Mouse (Mus musculus): Measurements from ENCODE around the gene Ablim2. TPM values are rescaled to one million over a fixed set of nuclear protein-coding genes. Genes with fewer than 3 reads are reported as not detected.

Ablim2 gene
- polyA plus RNA-seq, 1 experiment from 2014 or later = 2.5 TPM

- H3K27ac ChIP-seq (ENCODE audit: low read depth, low read length) = no peak overlapping the region
- no peaks in the 10 kb centered on the region for H3K9me3 ChIP-seq (ENCODE audit: control insufficient read depth, low read length)
- H3K9ac ChIP-seq (ENCODE audit: low read depth, low read length) = no peak overlapping the region
- no peaks in the 10 kb centered on the region for H3K36me3 ChIP-seq (ENCODE audit: control insufficient read depth, insufficient read depth, low read length)
- H3K4me2 ChIP-seq (replicated peaks; ENCODE audit: low read depth, low read length) = no peak overlapping the region
- H3K4me1 ChIP-seq (ENCODE audit: control insufficient read depth, insufficient read depth, low read length) = peaks cover 10% of the 10 kb centered on the region
- H3K4me3 ChIP-seq (ENCODE audit: low read length) = no peak overlapping the region
- ATAC-seq (ENCODE audit: low FRiP score, low TSS enrichment) = no peak
- H3K27me3 ChIP-seq (ENCODE audit: control insufficient read depth, insufficient read depth, low read length) = no peaks in the 10 kb centered on the region
- whole genome bisulfite sequencing = 51% methylated on average over 14 of the region's 14 CpGs
These were observed 13.4 kb downstream of the Ablim2 start for GRCm38 (mm10) chr5:35770891-35771663.

- no peaks in the 10 kb centered on the region for H3K9me3 ChIP-seq (ENCODE audit: control insufficient read depth, low read length)
- H3K36me3 ChIP-seq (ENCODE audit: control insufficient read depth, insufficient read depth, low read length) = no peaks in the 10 kb centered on the region
- H3K4me3 ChIP-seq (ENCODE audit: low read length) = no peak overlapping the region
- peaks cover 10% of the 10 kb centered on the region for H3K4me1 ChIP-seq (ENCODE audit: control insufficient read depth, insufficient read depth, low read length)
- H3K9ac ChIP-seq (ENCODE audit: low read depth, low read length) = no peak overlapping the region
- no peak overlapping the region for H3K4me2 ChIP-seq (replicated peaks; ENCODE audit: low read depth, low read length)
- WGBS = 44% methylated on average over 13 of the region's 13 CpGs
- H3K27me3 ChIP-seq (ENCODE audit: control insufficient read depth, insufficient read depth, low read length) = no peaks in the 10 kb centered on the region
- H3K27ac ChIP-seq (ENCODE audit: low read depth, low read length) = no peak overlapping the region
- ATAC-seq (ENCODE audit: low FRiP score, low TSS enrichment) = peak; percentile 25
These were observed 15.8 kb downstream of the Ablim2 start for GRCm38 (mm10) chr5:35773274-35774136.

- peaks cover 10% of the 10 kb centered on the region for H3K4me1 ChIP-seq (ENCODE audit: control insufficient read depth, insufficient read depth, low read length)
- 10% methylated on average over 6 of the region's 6 CpGs for WGBS
- H3K9ac ChIP-seq (ENCODE audit: low read depth, low read length) = no peak overlapping the region
- no peak overlapping the region for H3K27ac ChIP-seq (ENCODE audit: low read depth, low read length)
- no peaks in the 10 kb centered on the region for H3K9me3 ChIP-seq (ENCODE audit: control insufficient read depth, low read length)
- no peak overlapping the region for H3K4me3 ChIP-seq (ENCODE audit: low read length)
- H3K4me2 ChIP-seq (replicated peaks; ENCODE audit: low read depth, low read length) = no peak overlapping the region
- H3K27me3 ChIP-seq (ENCODE audit: control insufficient read depth, insufficient read depth, low read length) = no peaks in the 10 kb centered on the region
- ATAC-seq (ENCODE audit: low FRiP score, low TSS enrichment) = peak; percentile 66
- no peaks in the 10 kb centered on the region for H3K36me3 ChIP-seq (ENCODE audit: control insufficient read depth, insufficient read depth, low read length)
These were observed 16.4 kb downstream of the Ablim2 start for GRCm38 (mm10) chr5:35774137-35774424.

GRCm38 (mm10) chr5:35781116-35781515 is 23.4 kb downstream of the Ablim2 start:
- H3K9ac ChIP-seq (ENCODE audit: low read depth, low read length) = no peak overlapping the region
- 0 out of 2 replicates have a peak, but pooled peaks cover 3% of the 10 kb centered on the region for H3K9me3 ChIP-seq (ENCODE audit: control insufficient read depth, low read length)
- H3K36me3 ChIP-seq (ENCODE audit: control insufficient read depth, insufficient read depth, low read length) = no peaks in the 10 kb centered on the region
- no peak overlapping the region for H3K4me3 ChIP-seq (ENCODE audit: low read length)
- no peak overlapping the region for H3K27ac ChIP-seq (ENCODE audit: low read depth, low read length)
- ATAC-seq (ENCODE audit: low FRiP score, low TSS enrichment) = no peak
- WGBS = 70% methylated on average over 3 of the region's 3 CpGs
- no peak overlapping the region for H3K4me2 ChIP-seq (replicated peaks; ENCODE audit: low read depth, low read length)
- H3K4me1 ChIP-seq (ENCODE audit: control insufficient read depth, insufficient read depth, low read length) = no peaks in the 10 kb centered on the region
- H3K27me3 ChIP-seq (ENCODE audit: control insufficient read depth, insufficient read depth, low read length) = no peaks in the 10 kb centered on the region

- Histone ChIP-seq H3K36me3 (ENCODE audit: control insufficient read depth, insufficient read depth, low read length) (no peaks in the 10 kb centered on the region), H3K4me2 (replicated peaks; ENCODE audit: low read depth, low read length) (no peak overlapping the region), H3K9ac (ENCODE audit: low read depth, low read length) (no peak overlapping the region), H3K4me1 (ENCODE audit: control insufficient read depth, insufficient read depth, low read length) (no peaks in the 10 kb centered on the region), H3K27ac (ENCODE audit: low read depth, low read length) (no peak overlapping the region), H3K9me3 (ENCODE audit: control insufficient read depth, low read length) (0 out of 2 replicates have a peak, but pooled peaks cover 3% of the 10 kb centered on the region), H3K27me3 (ENCODE audit: control insufficient read depth, insufficient read depth, low read length) (no peaks in the 10 kb centered on the region), H3K4me3 (ENCODE audit: low read length) (no peak overlapping the region)
- no peak for ATAC-seq (ENCODE audit: low FRiP score, low TSS enrichment)
- WGBS = 54% methylated on average over 10 of the region's 10 CpGs
These were observed 25.0 kb downstream of the Ablim2 start for GRCm38 (mm10) chr5:35782648-35783180.

GRCm38 (mm10) chr5:35785853-35786252 is 28.2 kb downstream of the Ablim2 start:
- no peak for ATAC-seq (ENCODE audit: low FRiP score, low TSS enrichment)
- Histone ChIP-seq H3K36me3 (ENCODE audit: control insufficient read depth, insufficient read depth, low read length) (no peaks in the 10 kb centered on the region), H3K4me3 (ENCODE audit: low read length) (no peak overlapping the region), H3K27me3 (ENCODE audit: control insufficient read depth, insufficient read depth, low read length) (no peaks in the 10 kb centered on the region), H3K9me3 (ENCODE audit: control insufficient read depth, low read length) (0 out of 2 replicates have a peak, but pooled peaks cover 3% of the 10 kb centered on the region), H3K4me2 (replicated peaks; ENCODE audit: low read depth, low read length) (no peak overlapping the region), H3K9ac (ENCODE audit: low read depth, low read length) (no peak overlapping the region), H3K4me1 (ENCODE audit: control insufficient read depth, insufficient read depth, low read length) (no peaks in the 10 kb centered on the region), H3K27ac (ENCODE audit: low read depth, low read length) (no peak overlapping the region)
- WGBS = 60% methylated on average over 7 of the region's 7 CpGs

- ATAC-seq (ENCODE audit: low FRiP score, low TSS enrichment) = no peak
- WGBS = 84% methylated on average over 12 of the region's 12 CpGs
- no peaks in the 10 kb centered on the region for H3K9me3 ChIP-seq (ENCODE audit: control insufficient read depth, low read length)
These were observed 30.2 kb downstream of the Ablim2 start for GRCm38 (mm10) chr5:35787847-35788246.

GRCm38 (mm10) chr5:35788719-35789118 is 31.0 kb downstream of the Ablim2 start:
- no peaks in the 10 kb centered on the region for H3K9me3 ChIP-seq (ENCODE audit: control insufficient read depth, low read length)
- 66% methylated on average over 6 of the region's 6 CpGs for WGBS
- no peak overlapping the region for H3K4me2 ChIP-seq (replicated peaks; ENCODE audit: low read depth, low read length)
- H3K9ac ChIP-seq (ENCODE audit: low read depth, low read length) = no peak overlapping the region
- no peak overlapping the region for H3K4me3 ChIP-seq (ENCODE audit: low read length)
- ATAC-seq (ENCODE audit: low FRiP score, low TSS enrichment) = no peak
- H3K36me3 ChIP-seq (ENCODE audit: control insufficient read depth, insufficient read depth, low read length) = no peaks in the 10 kb centered on the region
- H3K27ac ChIP-seq (ENCODE audit: low read depth, low read length) = no peak overlapping the region
- H3K4me1 ChIP-seq (ENCODE audit: control insufficient read depth, insufficient read depth, low read length) = no peaks in the 10 kb centered on the region
- H3K27me3 ChIP-seq (ENCODE audit: control insufficient read depth, insufficient read depth, low read length) = no peaks in the 10 kb centered on the region

More at GRCm38 (mm10) chr5:35787847-35788246, 30.2 kb downstream of the Ablim2 start:
- H3K4me2 ChIP-seq (replicated peaks; ENCODE audit: low read depth, low read length) = no peak overlapping the region
- H3K27ac ChIP-seq (ENCODE audit: low read depth, low read length) = no peak overlapping the region
- H3K4me3 ChIP-seq (ENCODE audit: low read length) = no peak overlapping the region
- no peaks in the 10 kb centered on the region for H3K4me1 ChIP-seq (ENCODE audit: control insufficient read depth, insufficient read depth, low read length)
- no peak overlapping the region for H3K9ac ChIP-seq (ENCODE audit: low read depth, low read length)
- H3K27me3 ChIP-seq (ENCODE audit: control insufficient read depth, insufficient read depth, low read length) = no peaks in the 10 kb centered on the region
- no peaks in the 10 kb centered on the region for H3K36me3 ChIP-seq (ENCODE audit: control insufficient read depth, insufficient read depth, low read length)

- no peak overlapping the region for H3K4me3 ChIP-seq (ENCODE audit: low read length)
- no peaks in the 10 kb centered on the region for H3K4me1 ChIP-seq (ENCODE audit: control insufficient read depth, insufficient read depth, low read length)
- H3K36me3 ChIP-seq (ENCODE audit: control insufficient read depth, insufficient read depth, low read length) = no peaks in the 10 kb centered on the region
- no peak overlapping the region for H3K27ac ChIP-seq (ENCODE audit: low read depth, low read length)
- H3K9ac ChIP-seq (ENCODE audit: low read depth, low read length) = no peak overlapping the region
- no peak for ATAC-seq (ENCODE audit: low FRiP score, low TSS enrichment)
- H3K27me3 ChIP-seq (ENCODE audit: control insufficient read depth, insufficient read depth, low read length) = no peaks in the 10 kb centered on the region
- H3K4me2 ChIP-seq (replicated peaks; ENCODE audit: low read depth, low read length) = no peak overlapping the region
- H3K9me3 ChIP-seq (ENCODE audit: control insufficient read depth, low read length) = no peaks in the 10 kb centered on the region
- 76% methylated on average over 3 of the region's 3 CpGs for WGBS
These were observed 32.0 kb downstream of the Ablim2 start for GRCm38 (mm10) chr5:35789697-35790096.

Data from kidney, embryonic 14.5 days (tissue).